Mouse (Mus musculus) cerebellum, postnatal 10 days (tissue): ENCODE results near the gene Ppp2r2c.
A peak's percentile ranks its signal among the peaks of the same experiment; 100 is the strongest.

Source experiments
- DNase-seq, 2 experiments: peaks; one replicate each; pipeline ENCODE4 v3.0.0; 2021; ENCODE audit warnings: mixed read lengths in 2 of 2

Gene Ppp2r2c

DNA sequence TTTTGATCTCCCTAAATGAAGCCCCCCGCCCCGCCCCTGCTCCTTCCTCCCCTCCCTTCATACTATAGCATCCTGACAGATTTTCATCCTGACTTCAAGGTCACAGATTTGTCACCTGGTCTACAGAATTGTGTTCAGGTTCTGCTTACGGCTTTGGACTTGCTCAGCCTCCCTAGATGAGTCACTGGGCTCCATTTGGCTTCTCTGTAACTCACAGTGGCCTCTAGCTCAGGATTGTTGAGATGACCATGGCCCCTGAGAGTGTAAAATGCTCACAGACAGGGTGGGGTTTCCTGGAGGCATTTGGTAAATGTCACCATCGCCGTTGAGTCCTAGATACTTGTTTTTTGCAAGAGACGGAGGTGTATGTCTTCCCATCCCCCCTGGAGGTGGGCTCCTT is 2.6 kb downstream of the Ppp2r2c start:
- peak; percentile 29 to 43 for DNase-seq

- DNase-seq = peak; percentile 57 to 67
Measured at GRCm38 (mm10) chr5:36875956-36876355, 7.6 kb downstream of the Ppp2r2c start.

DNA sequence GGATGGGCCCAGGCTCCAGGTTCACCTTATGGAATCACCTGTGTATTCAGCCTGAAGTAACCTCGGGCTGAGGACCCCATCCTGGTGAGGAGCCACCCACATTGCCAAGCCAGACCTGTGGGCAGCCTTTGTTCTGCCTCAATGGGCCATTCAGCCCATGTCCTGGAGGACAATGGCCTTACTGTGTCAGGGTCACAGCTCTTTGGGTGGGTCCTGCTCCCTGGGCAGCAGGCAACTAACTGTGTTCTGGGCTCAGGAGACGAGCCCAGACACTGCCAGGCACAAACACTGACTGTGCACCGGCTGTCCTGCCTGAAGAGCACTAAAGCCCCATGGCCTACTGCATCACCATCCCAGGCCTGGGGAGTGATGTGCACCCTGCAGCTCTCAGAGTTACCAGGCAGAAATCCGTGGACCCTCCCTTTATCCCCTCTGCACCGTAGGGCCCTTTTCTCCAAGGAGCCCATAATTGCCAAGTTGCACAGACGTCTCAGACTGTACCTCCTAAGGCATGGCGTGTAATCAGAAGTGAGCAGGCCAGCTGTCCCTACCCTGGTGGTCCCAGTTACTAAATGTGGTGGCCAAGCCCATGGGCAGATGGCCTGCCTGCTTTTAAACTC is 8.6 kb downstream of the Ppp2r2c start:
- peak; percentile 74 to 85 for DNase-seq

GRCm38 (mm10) chr5:36877641-36878040 is 9.3 kb downstream of the Ppp2r2c start:
- peak; percentile 75 to 77 for DNase-seq

GRCm38 (mm10) chr5:36878801-36879200 is 10.5 kb downstream of the Ppp2r2c start:
- peak in 1 of 2 experiments; percentile 33 for DNase-seq

DNA sequence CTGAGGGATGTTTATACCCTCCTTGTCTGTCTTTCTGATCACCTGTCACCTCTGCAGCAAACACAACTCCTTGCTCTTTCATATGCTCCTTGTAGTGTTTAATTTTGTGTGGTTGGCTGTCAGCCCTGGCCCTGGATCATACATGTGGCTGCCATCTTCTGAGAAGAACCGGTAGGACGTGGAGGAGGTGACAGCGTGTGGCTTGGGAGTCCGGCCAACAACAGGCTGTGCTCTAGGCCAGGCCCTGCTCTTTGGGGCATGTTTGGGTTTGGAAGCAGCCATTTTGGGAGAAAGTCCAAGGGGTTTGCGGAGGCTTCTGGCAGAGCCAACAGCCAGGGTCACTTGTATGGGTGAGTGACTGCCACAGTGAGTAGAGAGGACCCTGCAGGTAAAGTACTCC is 12.3 kb downstream of the Ppp2r2c start:
- DNase-seq = peak; percentile 95 to 98

DNA sequence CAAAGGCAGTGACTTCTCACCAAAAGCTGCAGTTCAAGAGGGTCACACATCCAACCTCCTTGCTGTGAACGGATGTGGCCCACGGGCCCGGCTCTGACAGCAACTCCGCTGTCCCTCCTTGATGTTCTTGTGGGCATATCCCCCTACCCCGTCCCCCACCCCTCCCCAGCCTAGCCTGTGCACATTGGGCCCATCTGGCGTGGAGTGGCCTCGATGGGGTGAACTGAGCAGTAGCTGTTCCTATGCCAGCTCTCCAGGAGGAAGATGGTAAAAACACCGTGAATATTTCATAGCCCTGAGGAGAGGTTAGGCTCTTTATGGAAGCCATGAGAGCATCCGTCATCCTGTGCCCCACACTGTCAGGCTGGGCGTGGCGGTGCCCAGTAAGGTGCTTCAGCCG is 15.2 kb downstream of the Ppp2r2c start:
- peak; percentile 50 to 64 for DNase-seq

GRCm38 (mm10) chr5:36885067-36885466 is 16.8 kb downstream of the Ppp2r2c start:
- peak in 1 of 2 experiments; percentile 40 for DNase-seq

DNA sequence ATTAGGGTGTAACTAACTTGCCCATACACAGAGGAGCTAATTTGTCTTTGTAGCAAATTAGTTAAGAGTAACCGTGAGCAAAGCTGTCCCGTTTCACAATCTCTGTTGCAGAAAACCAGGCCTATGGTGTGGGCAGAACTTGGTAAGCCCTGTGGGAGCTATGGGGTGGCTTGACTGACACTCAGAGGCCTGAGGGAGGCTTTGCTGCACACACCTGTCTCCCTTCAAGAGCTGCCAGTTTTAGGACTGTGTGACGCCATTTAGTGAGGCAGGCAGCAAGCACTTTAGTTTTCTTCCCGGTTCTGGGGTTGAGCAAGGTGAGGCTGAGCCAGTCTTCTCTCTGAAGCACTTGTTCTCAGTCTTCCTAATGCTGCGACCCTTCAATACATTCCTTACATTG is 17.3 kb downstream of the Ppp2r2c start:
- DNase-seq = peak in 1 of 2 experiments; percentile 24

- peak; percentile 68 to 70 for DNase-seq
Measured at GRCm38 (mm10) chr5:36886298-36886697, 18.0 kb downstream of the Ppp2r2c start.

- DNase-seq = peak; percentile 81 to 87
Measured at GRCm38 (mm10) chr5:36886852-36887283, 18.6 kb downstream of the Ppp2r2c start.

GRCm38 (mm10) chr5:36887299-36887988 is 19.1 kb downstream of the Ppp2r2c start:
- peak; percentile 82 to 88 for DNase-seq

- peak; percentile 82 to 88 for DNase-seq
Measured at GRCm38 (mm10) chr5:36888501-36888900, 20.2 kb downstream of the Ppp2r2c start.

DNA sequence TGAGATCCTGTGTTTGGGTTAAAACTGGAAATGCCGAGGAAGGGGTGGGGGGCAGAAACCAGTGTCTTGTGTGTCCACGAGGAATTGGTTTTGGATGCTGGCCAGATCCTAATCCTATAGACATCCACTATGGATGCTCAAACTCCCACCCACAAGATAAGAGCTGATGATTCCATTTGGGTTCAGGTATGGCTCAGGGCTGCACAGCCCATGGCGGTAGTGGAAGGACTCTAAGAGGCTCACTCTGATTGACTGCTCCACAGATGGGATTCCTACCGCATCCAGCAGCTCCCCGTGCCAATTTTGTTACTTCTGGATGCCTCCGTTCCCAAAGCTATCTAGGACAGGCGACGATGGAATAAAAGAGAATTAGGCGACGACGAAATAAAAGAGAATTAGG is 20.6 kb downstream of the Ppp2r2c start:
- peak in 1 of 2 experiments; percentile 72 for DNase-seq

DNA sequence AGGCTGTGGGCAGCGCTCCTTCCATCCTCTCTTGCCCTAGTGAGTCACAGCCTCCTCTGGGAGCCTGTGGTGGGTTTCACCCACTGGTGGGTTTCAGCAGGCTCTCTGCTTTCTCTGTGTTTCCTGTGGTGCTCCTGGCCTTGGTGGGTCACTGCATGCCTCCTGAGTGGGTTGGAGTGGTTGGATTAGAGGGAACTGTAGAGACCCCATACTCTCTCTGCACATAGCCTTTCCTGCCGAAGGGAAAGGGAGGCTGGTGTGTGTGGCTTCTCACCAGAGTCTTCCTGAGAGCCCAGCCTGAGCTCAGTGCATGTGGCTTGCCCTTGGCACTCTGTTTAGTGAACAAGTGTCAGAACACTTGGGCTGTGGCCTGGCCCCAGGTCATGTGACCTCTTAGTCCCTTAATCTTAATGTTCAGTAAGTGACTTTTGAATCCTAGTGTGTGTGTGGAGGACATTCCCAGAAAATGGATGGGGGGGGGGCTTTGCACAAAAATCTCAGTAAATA is 21.1 kb downstream of the Ppp2r2c start:
- DNase-seq = peak in 1 of 2 experiments; percentile 65

DNA sequence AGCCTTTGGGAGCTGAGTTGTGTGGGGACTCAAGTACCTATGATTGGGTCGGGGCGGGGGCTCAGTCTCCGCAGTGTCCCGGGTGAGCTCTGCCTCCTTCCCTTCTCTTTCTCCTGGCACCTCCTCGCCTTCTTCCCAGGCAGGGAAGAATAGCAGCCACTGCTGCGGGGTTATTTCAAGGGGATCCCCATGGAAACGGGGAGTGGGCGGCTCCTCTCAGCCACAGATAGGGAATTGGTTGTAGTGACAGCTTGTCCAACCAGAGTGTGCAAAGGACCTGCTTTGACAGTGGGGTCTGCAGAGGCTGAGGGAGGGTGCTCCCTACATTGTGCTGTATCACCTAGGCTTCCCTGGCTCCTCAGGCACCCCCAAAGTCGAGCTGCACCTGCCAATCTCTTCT is 22.5 kb downstream of the Ppp2r2c start:
- DNase-seq = peak; percentile 60 to 71

- peak; percentile 80 to 87 for DNase-seq
Measured at GRCm38 (mm10) chr5:36891793-36892470, 23.6 kb downstream of the Ppp2r2c start.

DNA sequence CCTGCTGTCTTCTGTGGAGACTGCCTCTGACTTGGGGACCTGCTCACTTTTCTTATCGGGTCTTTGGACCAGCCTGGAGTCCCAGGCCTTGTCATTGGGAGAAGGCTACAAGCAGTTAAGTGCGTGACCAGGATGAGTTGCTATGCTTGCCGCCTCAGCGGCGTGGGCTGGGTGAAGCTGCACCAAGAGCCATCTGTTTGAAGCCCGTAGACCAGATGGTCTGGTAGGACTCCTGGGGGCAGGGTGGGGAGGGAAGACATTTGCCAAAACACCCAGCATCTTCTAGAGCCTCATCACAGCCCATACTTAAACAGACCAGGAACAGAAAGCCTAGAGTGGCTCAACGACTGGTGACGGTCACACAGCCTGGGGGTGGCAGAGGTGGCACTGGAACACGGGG is 24.9 kb downstream of the Ppp2r2c start:
- peak; percentile 80 to 89 for DNase-seq

GRCm38 (mm10) chr5:36894070-36894469 is 25.8 kb downstream of the Ppp2r2c start:
- DNase-seq = no peak

GRCm38 (mm10) chr5:36894604-36895368 is 26.5 kb downstream of the Ppp2r2c start:
- peak; percentile 90 to 94 for DNase-seq

DNA sequence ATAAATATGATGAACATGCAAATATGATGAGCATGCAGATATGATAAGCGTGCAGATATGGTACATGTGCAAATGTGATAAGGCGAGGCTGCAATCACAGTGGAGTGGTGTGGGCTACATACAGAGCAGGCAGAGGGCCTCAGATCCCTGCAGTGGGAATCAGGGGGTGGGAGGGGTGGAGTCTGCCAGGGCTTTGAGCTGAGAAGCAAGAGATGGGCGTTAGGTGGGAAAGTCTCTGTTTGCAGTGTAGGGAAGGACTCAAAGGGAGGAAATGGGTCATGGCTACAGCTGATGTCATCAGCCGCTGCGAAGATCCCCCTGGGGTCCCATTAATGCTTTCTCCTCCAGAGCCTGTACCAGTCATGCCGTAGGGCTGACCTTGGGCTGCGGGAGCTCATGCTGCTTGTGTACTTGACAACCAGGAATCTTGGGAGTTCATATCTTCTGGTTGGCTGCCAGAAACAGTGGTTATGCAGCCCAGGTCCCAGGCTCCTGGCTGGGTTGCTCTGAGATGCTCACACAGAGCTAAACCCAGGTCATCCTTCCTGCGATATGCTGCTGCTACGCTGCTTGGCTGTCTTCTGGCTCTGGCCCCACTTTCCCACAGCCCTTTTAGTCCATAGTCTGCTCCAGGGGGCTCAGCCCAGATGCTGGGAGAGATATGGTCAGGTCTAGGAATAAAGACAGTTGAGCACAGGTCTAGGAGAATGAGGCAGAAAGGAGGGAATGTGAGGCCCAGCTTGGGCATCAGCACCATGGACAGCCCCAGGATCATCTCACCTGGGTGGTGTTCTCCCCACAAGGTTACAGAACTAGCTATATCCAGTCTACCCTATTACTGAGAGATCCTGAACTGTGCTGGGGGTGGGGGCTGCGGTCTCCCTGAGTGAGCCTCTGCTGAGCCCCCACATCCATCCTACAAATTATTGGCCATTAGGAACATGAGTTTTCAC is 27.6 kb downstream of the Ppp2r2c start:
- peak in 1 of 2 experiments; percentile 59 for DNase-seq
